Mouse (Mus musculus) hindbrain, embryonic 15.5 days (tissue): ENCODE results near the gene Aig1. TPM values are rescaled to one million over a fixed set of nuclear protein-coding genes. Genes with fewer than 3 reads are reported as not detected.

Experiments used
- ATAC-seq: fragments of 200-750 bp; cut with Nextera tagmentation; 2 replicates; pipeline ENCODE4 v1.8.0; 2017; ENCODE audit warnings: low read depth, moderate number of reproducible peaks, moderate TSS enrichment; ENCODE audit not compliant: low FRiP score
- H3K27ac ChIP-seq: fragments of 300-500 bp; sonication (generic); replicated peaks from 2 replicates; pipeline ENCODE4 v1.5.1; 2015; ENCODE audit warnings: mild to moderate bottlenecking, inconsistent platforms
- H3K27me3 ChIP-seq: fragments of 300-500 bp; sonication (generic); 2 replicates; pipeline ENCODE4 v1.6.1; 2015; ENCODE audit warnings: control low read depth, inconsistent platforms
- H3K36me3 ChIP-seq: fragments of 300-500 bp; sonication (generic); 2 replicates; pipeline ENCODE4 v1.6.1; 2015; ENCODE audit warnings: control low read depth, inconsistent platforms
- H3K4me1 ChIP-seq: fragments of 300-500 bp; sonication (generic); replicated peaks from 2 replicates; pipeline ENCODE4 v1.6.1; 2015; ENCODE audit warnings: control low read depth, inconsistent platforms
- H3K4me2 ChIP-seq: fragments of 300-500 bp; sonication (generic); 2 replicates; pipeline ENCODE4 v1.6.1; 2015; ENCODE audit warnings: moderate library complexity, mild to moderate bottlenecking, inconsistent platforms
- H3K4me3 ChIP-seq: fragments of 300-500 bp; sonication (generic); 2 replicates; pipeline ENCODE4 v1.5.1; 2015; ENCODE audit warnings: mild to moderate bottlenecking, inconsistent platforms
- H3K9ac ChIP-seq: fragments of 300-500 bp; sonication (generic); 2 replicates; pipeline ENCODE4 v1.6.1; 2015; ENCODE audit warnings: inconsistent platforms
- H3K9me3 ChIP-seq: fragments of 300-500 bp; sonication (generic); 2 replicates; pipeline ENCODE4 v1.6.1; 2016; ENCODE audit warnings: control low read depth, inconsistent platforms
- WGBS: fragments of 180-500 bp; shearing (Covaris S2); methylation state at CpG from one replicate; pipeline ENCODE4 v1.1.7; 2015; 5-methylcytosine and 5-hydroxymethylcytosine counted together
- polyA plus RNA-seq: library from polyadenylated mRNA; unstranded; fragments of >200 nt; fragmentation: Nextera tagmentation; extraction: Ambion mirVana; gene quantifications from 2 replicates; pipeline ENCODE4 v1.2.1, GENCODE M21; 2015

The Aig1 gene
- polyA plus RNA-seq, 1 experiment from 2014 or later = 94.7 TPM

- Histone ChIP-seq H3K27me3 (no peaks in the 10 kb centered on the region), H3K36me3 (no peaks in the 10 kb centered on the region), H3K9me3 (no peaks in the 10 kb centered on the region), H3K4me1 (no peaks in the 10 kb centered on the region), H3K4me3 (no peak overlapping the region), H3K27ac (no peak overlapping the region), H3K4me2 (no peak overlapping the region), H3K9ac (no peak overlapping the region)
- 78% methylated on average over 10 of the region's 10 CpGs for WGBS
- ATAC-seq = no peak
These were observed 5.7 kb upstream of the Aig1 start for GRCm38 (mm10) chr10:13874301-13875037.

- no peak overlapping the region for H3K9ac ChIP-seq
- H3K4me3 ChIP-seq = no peak overlapping the region
- 83% methylated on average over 3 of the region's 3 CpGs for WGBS
- H3K4me1 ChIP-seq = peaks cover 13% of the 10 kb centered on the region
- H3K4me2 ChIP-seq = no peak overlapping the region
- ATAC-seq = no peak
- no peaks in the 10 kb centered on the region for H3K9me3 ChIP-seq
- H3K27me3 ChIP-seq = no peaks in the 10 kb centered on the region
- no peaks in the 10 kb centered on the region for H3K36me3 ChIP-seq
- H3K27ac ChIP-seq = no peak overlapping the region
These were observed 1.8 kb upstream of the Aig1 start for GRCm38 (mm10) chr10:13870531-13870930.

GRCm38 (mm10) chr10:13869322-13870035 lies 699 bp upstream of the Aig1 start:
- no peak overlapping the region for H3K27ac ChIP-seq
- H3K4me2 ChIP-seq = peak overlapping the region; percentile 79
- WGBS = 45% methylated on average over 13 of the region's 13 CpGs
- no peaks in the 10 kb centered on the region for H3K27me3 ChIP-seq
- no peaks in the 10 kb centered on the region for H3K36me3 ChIP-seq
- peaks cover 13% of the 10 kb centered on the region for H3K4me1 ChIP-seq
- ATAC-seq = peak; percentile 12; the same call in 1 of the 2 replicates
- H3K9ac ChIP-seq = peak overlapping the region; percentile 94
- H3K9me3 ChIP-seq = no peaks in the 10 kb centered on the region
- peak overlapping the region; percentile 87 for H3K4me3 ChIP-seq

DNA sequence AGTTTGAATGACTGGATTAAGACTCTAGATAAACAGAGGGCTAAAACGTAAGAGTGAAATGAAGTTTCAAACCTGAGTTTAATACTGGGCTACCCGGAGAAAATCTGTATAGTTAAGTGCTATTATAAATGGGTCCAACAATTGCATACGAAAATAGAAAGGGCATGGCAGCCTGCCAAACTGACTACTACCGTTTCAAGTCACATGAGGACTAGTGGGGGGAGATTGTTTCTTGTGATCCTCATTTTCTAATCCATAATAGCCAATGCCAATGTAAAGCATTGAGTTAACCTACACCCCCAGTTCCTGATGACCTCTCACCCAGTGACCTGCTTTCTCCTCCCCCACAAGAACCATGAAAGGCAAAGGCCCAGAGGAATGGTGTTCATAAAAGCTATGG lies 2.4 kb downstream of the Aig1 start:
- WGBS = 57% methylated on average over 4 of the region's 4 CpGs

GRCm38 (mm10) chr10:13861115-13861909 lies 7.5 kb downstream of the Aig1 start:
- Histone ChIP-seq H3K36me3 (no peaks in the 10 kb centered on the region), H3K4me3 (peak overlapping the region; percentile 30), H3K4me1 (peaks cover 14% of the 10 kb centered on the region), H3K27me3 (no peaks in the 10 kb centered on the region), H3K9ac (0 out of 2 replicates have a peak overlapping the region, but pooled peaks have one; percentile 17), H3K27ac (peak overlapping the region; percentile 77), H3K9me3 (no peaks in the 10 kb centered on the region), H3K4me2 (peak overlapping the region; percentile 51)
- ATAC-seq = peak; percentile 78
- 5% methylated on average over 11 of the region's 11 CpGs for WGBS

More for the DNA sequence above, 2.4 kb downstream of the Aig1 start:
- no peak for ATAC-seq
- Histone ChIP-seq H3K27me3 (no peaks in the 10 kb centered on the region), H3K9me3 (no peaks in the 10 kb centered on the region), H3K4me2 (no peak overlapping the region), H3K4me1 (peaks cover 18% of the 10 kb centered on the region), H3K27ac (no peak overlapping the region), H3K4me3 (no peak overlapping the region), H3K9ac (no peak overlapping the region), H3K36me3 (no peaks in the 10 kb centered on the region)

DNA sequence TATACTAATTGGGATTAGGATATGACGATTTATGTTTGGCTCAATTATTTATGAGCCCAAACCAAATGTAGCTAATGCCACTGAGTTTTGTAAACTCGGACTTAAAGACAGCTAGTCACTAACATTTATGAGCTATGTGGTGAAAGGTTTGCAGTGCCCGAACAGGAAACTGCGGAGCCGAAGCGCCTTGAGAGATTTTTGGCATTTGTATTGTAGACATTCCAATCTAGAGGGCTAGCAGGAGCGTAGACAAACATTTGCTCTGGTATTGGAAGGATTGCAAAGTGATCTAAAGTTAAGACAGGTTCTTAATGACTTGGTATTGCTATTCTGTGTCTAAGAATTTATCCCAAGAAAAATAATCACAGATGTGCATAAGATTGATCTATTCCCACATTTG lies 12.3 kb downstream of the Aig1 start:
- no peaks in the 10 kb centered on the region for H3K27me3 ChIP-seq
- 91% methylated on average over 7 of the region's 7 CpGs for WGBS
- H3K4me1 ChIP-seq = peaks cover 9% of the 10 kb centered on the region
- no peak overlapping the region for H3K4me2 ChIP-seq
- ATAC-seq = no peak
- H3K4me3 ChIP-seq = no peak overlapping the region
- H3K9me3 ChIP-seq = no peaks in the 10 kb centered on the region
- H3K36me3 ChIP-seq = no peaks in the 10 kb centered on the region
- H3K9ac ChIP-seq = no peak overlapping the region
- no peak overlapping the region for H3K27ac ChIP-seq

GRCm38 (mm10) chr10:13855969-13856368 lies 12.8 kb downstream of the Aig1 start:
- H3K27me3 ChIP-seq = no peaks in the 10 kb centered on the region
- no peak overlapping the region for H3K9ac ChIP-seq
- no peak overlapping the region for H3K27ac ChIP-seq
- no peak for ATAC-seq
- no peak overlapping the region for H3K4me3 ChIP-seq
- 73% methylated on average over 7 of the region's 7 CpGs for WGBS
- H3K4me2 ChIP-seq = no peak overlapping the region
- no peaks in the 10 kb centered on the region for H3K9me3 ChIP-seq
- H3K36me3 ChIP-seq = no peaks in the 10 kb centered on the region
- peaks cover 4% of the 10 kb centered on the region; the same call in 1 of the 2 replicates for H3K4me1 ChIP-seq

- Histone ChIP-seq H3K4me2 (no peak overlapping the region), H3K27ac (no peak overlapping the region), H3K27me3 (no peaks in the 10 kb centered on the region), H3K9me3 (no peaks in the 10 kb centered on the region), H3K36me3 (no peaks in the 10 kb centered on the region), H3K9ac (no peak overlapping the region), H3K4me3 (no peak overlapping the region), H3K4me1 (0 out of 2 replicates have a peak, but pooled peaks cover 6% of the 10 kb centered on the region)
- WGBS = 92% methylated on average over 3 of the region's 3 CpGs
- ATAC-seq = no peak
These were observed 13.7 kb downstream of the Aig1 start for GRCm38 (mm10) chr10:13855111-13855510.

DNA sequence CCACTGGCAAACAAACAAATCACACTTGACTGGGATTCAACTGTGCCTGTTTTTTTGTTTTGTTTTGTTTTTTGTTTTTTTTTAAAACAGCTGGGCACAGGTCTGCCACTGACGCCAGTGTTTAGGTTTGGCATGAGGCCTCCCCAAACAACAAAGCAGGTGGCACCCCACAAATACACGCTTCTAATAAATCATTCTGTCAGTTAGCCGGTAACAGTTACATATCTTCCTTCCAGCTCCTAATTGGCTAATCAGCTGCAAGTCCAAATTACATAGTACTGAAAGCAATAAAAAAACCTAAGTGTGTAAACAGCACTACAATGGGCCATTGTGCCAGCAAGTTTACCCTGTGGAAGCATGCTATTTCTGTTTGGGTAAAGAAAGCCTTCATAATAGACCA lies 18.7 kb downstream of the Aig1 start:
- Histone ChIP-seq H3K27ac (no peak overlapping the region), H3K4me3 (no peak overlapping the region), H3K4me1 (0 out of 2 replicates have a peak, but pooled peaks cover 3% of the 10 kb centered on the region), H3K9ac (no peak overlapping the region), H3K36me3 (no peaks in the 10 kb centered on the region), H3K4me2 (no peak overlapping the region), H3K9me3 (no peaks in the 10 kb centered on the region), H3K27me3 (no peaks in the 10 kb centered on the region)
- no peak for ATAC-seq
- WGBS = 25% methylated on average over 3 of the region's 3 CpGs

GRCm38 (mm10) chr10:13849205-13849604 lies 19.6 kb downstream of the Aig1 start:
- WGBS = 38% methylated on average over 2 of the region's 2 CpGs

DNA sequence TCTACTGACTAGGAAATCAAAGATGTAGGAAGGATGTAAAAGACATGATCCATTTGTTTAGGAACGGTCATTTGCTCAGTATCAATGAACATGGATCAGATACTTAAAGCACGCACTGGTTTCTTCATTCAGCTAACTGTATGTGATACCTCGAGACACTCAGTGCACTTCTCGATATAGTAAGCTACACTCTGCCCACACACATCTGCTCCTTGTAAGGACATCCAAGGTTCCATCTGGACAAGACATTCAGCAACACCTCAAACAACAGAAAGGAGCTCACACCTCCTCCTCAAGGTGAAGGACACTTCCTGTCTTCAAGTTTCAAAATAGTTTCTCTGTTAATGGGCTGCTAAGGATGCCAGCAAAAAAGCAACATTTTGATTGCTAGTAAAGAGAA lies 23.9 kb downstream of the Aig1 start:
- Histone ChIP-seq H3K4me3 (no peak overlapping the region), H3K36me3 (no peaks in the 10 kb centered on the region), H3K9me3 (no peaks in the 10 kb centered on the region), H3K4me1 (no peaks in the 10 kb centered on the region), H3K4me2 (no peak overlapping the region), H3K27ac (no peak overlapping the region), H3K9ac (no peak overlapping the region), H3K27me3 (no peaks in the 10 kb centered on the region)
- no peak for ATAC-seq
- 90% methylated on average over 4 of the region's 4 CpGs for WGBS

More at GRCm38 (mm10) chr10:13849205-13849604, 19.6 kb downstream of the Aig1 start:
- H3K9me3 ChIP-seq = no peaks in the 10 kb centered on the region
- no peaks in the 10 kb centered on the region for H3K27me3 ChIP-seq
- no peak overlapping the region for H3K4me2 ChIP-seq
- H3K9ac ChIP-seq = no peak overlapping the region
- H3K4me3 ChIP-seq = no peak overlapping the region
- H3K27ac ChIP-seq = no peak overlapping the region
- H3K36me3 ChIP-seq = no peaks in the 10 kb centered on the region
- ATAC-seq = no peak
- 0 out of 2 replicates have a peak, but pooled peaks cover 3% of the 10 kb centered on the region for H3K4me1 ChIP-seq

DNA sequence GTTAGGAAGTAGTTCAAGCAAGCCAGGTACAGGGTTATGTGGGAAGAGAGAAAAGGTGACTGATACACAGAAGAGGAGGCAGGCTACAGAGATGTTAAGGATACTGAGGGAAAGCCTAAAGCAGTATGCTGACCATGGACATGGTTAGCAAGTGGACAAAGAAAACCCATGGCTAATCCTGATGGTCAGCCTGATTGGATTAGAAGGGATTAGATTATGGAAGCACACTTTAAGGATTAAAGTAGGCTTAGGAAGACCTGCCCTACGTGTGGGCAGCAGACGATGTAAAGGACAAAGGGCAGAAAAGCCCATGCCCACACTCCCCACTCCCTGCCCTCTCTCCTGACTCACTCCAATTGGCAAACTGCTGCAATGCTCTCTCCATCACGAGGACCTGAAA lies 25.0 kb downstream of the Aig1 start:
- no peak for ATAC-seq
- no peak overlapping the region for H3K27ac ChIP-seq
- no peaks in the 10 kb centered on the region for H3K9me3 ChIP-seq
- H3K4me2 ChIP-seq = no peak overlapping the region
- WGBS = 73% methylated on average over 3 of the region's 3 CpGs
- H3K27me3 ChIP-seq = no peaks in the 10 kb centered on the region
- H3K4me1 ChIP-seq = no peaks in the 10 kb centered on the region
- no peak overlapping the region for H3K4me3 ChIP-seq
- no peaks in the 10 kb centered on the region for H3K36me3 ChIP-seq
- H3K9ac ChIP-seq = no peak overlapping the region
